Mouse (Mus musculus): Measurements from ENCODE around the gene Ncr1.

The Ncr1 gene

DNA sequence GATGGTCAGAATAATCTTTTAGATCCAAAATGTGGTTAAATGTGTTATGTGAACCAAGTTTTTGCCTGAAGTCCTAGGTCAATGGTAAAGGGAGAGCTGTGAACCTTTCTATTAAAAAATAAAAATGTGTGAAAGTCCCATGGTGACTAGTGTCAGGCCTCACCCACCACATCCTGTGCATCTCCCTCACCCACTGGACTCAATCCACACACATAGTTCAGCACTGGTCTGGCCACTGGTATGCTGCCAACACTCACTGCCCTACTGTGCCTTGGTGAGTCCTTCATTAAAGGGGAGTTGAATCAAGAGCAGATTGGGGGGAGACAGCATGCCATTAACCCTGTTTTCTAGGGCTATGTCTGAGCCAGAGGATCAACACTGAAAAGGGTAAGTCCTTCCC, at the start of gene Ncr1:
Gene Ncr1, plus strand, starts transcription at position 216 of the 400 bp plus-strand sequence.
- TF ChIP-seq GATA4 (IDR thresholded peaks at IDR 0.05; ENCODE audit: insufficient replicate concordance, low read length): no peak

DNA sequence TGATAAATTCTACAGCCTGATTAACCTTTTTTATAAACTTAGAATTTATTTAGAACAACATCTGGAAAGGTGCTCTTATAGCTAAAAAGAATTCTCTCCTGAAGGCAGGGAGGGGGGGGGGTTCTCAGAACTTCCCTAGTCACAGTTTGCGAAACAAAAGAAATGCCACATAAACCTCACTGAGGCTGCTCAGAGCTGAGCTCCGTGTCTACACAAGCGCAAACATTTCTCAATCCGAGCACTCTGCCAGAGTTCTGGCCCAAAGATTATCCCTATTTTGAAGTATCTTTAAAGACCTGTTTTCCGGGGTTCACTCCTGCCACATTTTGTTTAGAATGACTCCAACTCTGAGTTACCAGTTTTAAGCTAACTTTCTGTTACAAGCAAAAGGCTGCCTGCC, 44.9 kb upstream of the Ncr1 start:
- no peak for TF ChIP-seq GATA4 (IDR thresholded peaks at IDR 0.05; ENCODE audit: insufficient replicate concordance, low read length)

DNA sequence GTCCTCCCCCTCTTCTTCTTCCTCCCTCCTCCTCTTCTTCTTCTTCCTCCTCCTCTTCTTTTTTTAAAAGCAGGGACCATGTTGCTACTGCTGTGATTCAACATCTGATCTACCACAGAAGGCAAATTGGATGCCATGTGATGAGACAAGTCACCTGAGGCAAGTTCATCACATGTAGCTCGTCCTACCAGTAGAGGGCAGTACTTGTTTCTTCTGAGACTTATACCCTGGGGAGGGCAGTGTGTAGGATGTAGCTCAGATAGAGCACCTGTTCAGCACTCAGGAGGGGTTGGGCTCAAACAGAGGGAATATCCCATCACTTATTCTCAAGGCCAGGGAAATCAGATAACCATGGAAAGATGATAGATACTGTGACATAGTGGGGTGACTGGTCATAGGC, 40.3 kb upstream of the Ncr1 start:
- TF ChIP-seq GATA4 (IDR thresholded peaks at IDR 0.05; ENCODE audit: insufficient replicate concordance, low read length): no peak

DNA sequence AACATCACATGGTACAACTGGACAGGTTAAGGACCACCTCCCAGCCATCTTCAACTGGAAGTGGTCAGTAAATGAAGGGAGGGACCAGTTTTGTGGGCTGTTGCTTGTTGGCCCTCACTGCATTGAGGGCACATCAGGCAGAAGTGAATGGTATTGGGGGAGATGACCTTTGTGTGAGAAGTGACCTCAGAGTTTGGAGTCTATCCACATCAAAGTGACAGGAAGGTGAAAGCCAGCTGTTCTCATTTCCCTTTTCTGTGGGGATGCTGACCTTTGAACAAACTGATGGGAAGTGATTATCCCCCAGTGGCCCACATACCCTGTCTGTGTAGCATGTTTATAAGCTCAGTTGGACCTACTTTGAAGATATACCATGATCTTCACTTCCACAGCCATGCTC, 37.4 kb upstream of the Ncr1 start:
- TF ChIP-seq GATA4 (IDR thresholded peaks at IDR 0.05; ENCODE audit: insufficient replicate concordance, low read length): no peak

DNA sequence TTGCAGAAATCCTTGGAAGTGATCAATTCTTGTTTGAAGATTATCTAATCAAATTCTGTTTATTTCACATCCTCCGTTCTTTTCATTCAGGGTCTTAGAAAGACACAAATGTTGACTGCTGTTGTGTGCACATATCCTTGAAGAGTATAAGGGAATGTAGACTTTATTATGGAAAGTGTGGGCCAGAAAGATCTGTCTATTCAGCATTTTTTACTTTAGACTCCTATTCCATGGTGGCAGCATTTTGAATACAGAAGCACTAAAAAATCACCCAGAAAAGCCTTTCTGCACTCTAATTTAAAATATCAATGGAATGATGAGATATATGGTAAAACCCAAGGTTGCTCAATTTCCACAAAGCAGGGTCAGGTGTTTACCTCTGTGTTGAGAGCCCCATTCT, 34.1 kb upstream of the Ncr1 start:
- no peak for TF ChIP-seq GATA4 (IDR thresholded peaks at IDR 0.05; ENCODE audit: insufficient replicate concordance, low read length)

DNA sequence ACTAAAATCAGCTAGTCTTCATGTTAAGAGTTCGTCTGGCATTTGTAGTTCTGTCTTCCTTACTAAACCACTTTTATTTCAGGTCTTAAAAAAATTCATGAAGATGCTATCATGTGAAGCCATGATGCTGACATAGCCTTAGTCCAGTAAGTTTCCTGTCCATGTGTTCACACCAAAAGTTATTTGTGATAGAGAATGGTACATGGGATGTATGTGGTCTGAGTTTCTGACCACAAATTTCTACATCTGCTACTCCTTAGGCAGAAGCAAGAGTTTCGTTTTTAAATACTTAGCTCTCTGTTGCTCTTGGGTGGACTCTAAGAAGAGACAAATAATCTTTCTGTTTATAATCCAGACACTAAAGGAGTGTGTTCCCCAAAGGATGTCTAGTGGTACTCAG, 14.2 kb upstream of the Ncr1 start:
- no peak for TF ChIP-seq GATA4 (IDR thresholded peaks at IDR 0.05; ENCODE audit: insufficient replicate concordance, low read length)

DNA sequence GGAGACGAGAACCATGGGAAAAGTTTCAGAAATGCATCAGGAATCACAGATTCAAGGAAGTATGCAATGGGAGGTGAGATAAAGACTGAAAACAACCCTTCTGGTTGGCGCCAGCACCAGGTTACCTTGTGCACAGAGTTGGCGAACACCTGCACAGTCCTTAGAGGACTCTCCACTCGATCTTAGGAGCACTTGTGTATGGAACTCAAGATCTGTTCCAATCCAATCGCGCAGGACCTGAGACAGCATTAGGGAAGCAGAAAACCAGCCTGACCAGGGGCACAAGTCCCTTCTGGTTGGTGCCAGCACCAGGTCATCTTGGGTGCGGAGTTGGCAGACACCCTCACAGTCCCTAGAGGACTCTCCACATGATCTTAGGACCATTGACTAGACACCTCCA, 36.0 kb downstream of the Ncr1 start:
- no peak for TF ChIP-seq GATA4 (IDR thresholded peaks at IDR 0.05; ENCODE audit: insufficient replicate concordance, low read length)
